Mouse (Mus musculus): ENCODE results near the gene Arl11.
"Not testable (repeated sequence)": the region's sequence is repeated elsewhere in the genome, so short reads cannot be mapped to it uniquely, and the experiment has no call there.

Gene Arl11

DNA sequence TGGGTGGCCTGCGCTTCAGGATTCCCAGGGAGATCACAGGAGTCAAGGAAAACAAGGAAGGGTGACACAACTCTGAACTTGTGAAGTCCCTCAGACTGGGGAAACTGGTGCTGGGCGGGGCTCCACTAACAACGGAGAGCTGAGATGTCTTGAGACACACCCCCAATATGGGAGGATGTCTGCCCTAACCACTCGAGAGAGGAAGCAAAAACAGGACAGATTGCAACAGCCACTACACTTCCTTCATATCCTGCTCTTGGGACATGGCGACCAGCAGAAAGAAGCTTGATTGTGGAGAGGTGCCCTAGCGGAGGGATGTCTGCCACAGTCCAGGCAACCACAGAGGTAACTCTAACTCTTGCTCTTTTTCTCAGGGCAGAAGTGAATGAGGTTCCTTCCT is at the start of gene Arl11:
TSS of gene Arl11 (plus strand) at position 161 of the 400 bp plus-strand sequence.
- no peak for DNase-seq (ENCODE audit: low read depth, low spot score)

DNA sequence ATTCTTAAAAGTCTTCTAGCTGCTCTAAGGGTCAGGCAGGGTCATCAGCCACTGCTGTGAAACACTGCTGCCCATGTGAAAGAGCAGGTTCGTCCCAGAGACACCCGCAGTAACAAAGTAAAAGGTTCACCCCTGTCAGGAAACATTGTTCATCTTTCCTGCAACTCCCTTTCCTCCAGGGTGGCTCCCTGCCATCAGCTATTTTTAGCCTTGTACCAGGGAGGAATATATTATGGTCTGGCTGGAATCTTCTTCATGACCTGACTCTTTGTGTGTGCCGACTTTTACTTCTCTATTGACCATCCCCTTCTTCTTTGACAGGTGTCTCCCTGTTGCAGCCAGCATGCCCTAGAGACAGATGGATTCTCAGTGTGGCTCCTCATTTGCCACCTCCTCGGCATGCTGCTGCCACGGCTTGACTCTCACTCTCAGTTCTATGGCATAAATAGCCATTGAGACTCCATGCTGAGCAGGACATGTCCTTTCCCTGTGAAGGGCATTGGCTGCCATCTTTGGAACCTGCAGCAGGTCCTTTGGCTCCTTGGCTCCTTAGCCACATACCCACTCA is 41.6 kb upstream of the Arl11 start:
- no peak for DNase-seq (ENCODE audit: low read depth, low spot score)

DNA sequence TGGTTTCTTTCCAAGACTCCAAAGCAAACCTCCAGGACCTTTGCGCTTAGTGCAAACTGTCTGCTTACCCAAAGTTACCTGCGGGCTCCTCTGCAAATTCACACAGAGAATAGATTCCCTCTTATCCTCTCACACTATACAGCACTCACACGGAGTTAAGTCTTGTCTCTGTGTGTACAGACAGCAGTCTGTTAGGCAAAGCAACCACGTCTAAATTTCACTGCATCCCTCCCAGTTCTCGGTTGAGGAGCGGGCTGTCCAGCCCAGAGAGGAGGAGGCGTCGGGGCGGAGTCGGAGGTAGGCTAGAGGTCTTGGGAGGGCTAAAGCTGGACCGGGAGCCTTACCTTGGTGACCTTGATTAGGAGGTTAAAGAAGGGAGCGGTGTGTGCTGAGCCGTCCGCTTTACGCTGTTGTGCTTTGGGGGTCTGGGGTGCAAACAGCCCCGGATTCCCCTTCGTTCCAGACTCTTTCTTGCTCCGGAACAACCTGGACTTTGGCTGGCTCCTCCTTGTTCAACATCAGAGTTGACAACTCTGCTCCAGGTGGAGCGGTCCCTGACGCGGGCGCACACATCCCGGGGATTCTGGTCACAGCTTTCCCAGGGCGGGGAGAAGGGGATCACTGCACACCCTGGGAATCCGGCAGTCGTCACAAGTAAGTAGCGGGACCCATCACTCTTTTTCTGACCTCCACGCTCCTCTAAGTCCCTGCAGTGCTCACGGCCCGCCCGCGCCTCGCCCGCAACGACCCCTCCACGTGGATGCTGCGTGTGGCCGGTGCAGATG is 34.9 kb upstream of the Arl11 start:
- no peak for DNase-seq (ENCODE audit: low read depth, low spot score)

GRCm38 (mm10) chr14:61277285-61277684 is 32.3 kb upstream of the Arl11 start:
- no peak for DNase-seq (ENCODE audit: low read depth, low spot score)

DNA sequence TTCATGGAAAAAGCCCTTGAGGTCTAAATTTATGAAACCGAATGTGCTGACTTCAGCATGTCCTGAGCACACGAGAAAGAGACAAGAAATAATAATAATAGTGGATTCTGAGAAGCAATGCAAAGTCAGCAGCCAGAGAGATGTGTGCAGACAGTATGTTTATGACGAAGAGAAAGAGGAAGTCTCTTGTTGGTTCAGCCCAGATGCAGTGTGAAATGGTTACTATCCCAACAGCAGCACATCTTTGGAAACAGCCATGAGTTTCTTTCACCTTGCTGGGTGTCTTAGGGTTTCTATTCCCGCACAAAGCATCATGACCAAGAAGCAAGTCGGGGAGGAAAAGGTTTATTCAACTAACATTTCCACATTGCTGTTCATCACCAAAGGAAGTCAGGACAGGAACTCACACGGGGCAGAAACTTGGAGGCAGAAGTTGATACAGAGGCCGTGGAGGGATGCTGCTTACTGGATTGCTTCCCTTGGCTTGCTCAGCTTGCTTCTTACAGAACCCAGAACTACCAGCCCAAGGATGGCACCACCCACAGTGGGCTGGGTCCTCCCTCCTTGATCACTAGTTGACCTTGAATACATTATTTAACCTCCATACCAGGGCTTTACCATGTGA is 30.8 kb upstream of the Arl11 start:
- DNase-seq (ENCODE audit: low read depth, low spot score) = no peak

DNA sequence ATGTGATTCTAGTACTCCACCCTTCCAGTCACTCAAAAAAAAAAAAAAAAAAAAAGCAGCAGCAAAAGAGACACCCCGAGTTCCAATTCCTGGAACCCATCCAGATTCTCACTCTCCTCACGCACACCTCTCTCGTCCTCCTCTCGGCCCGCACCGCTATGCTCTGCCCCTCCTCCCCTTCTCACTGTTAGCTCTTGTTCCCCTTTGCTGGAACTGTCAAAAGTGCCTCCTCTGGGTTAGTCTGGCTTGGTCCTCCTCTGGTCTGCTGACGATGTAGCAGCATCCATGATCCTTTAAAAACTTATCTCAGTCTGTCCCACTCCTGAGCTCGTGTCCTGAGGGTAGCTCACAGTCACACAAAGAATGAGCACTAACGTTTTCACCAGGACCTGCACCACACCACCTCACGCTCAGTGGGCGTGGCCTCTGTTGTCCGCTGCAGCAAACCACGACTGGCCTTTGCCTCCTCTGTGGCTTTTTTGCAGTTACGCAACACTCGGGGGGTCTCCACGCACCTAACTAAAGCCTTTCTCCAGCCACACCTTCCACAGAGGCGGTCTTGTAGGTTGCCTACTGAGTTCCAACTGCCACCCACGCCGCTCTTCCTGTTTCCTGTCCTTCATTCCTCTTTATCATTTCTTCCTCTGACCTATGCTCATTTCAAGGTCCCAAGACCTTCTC is 20.8 kb upstream of the Arl11 start:
- no peak for DNase-seq (ENCODE audit: low read depth, low spot score)

GRCm38 (mm10) chr14:61290664-61291063 is 18.9 kb upstream of the Arl11 start:
- no peak for DNase-seq (ENCODE audit: low read depth, low spot score)

DNA sequence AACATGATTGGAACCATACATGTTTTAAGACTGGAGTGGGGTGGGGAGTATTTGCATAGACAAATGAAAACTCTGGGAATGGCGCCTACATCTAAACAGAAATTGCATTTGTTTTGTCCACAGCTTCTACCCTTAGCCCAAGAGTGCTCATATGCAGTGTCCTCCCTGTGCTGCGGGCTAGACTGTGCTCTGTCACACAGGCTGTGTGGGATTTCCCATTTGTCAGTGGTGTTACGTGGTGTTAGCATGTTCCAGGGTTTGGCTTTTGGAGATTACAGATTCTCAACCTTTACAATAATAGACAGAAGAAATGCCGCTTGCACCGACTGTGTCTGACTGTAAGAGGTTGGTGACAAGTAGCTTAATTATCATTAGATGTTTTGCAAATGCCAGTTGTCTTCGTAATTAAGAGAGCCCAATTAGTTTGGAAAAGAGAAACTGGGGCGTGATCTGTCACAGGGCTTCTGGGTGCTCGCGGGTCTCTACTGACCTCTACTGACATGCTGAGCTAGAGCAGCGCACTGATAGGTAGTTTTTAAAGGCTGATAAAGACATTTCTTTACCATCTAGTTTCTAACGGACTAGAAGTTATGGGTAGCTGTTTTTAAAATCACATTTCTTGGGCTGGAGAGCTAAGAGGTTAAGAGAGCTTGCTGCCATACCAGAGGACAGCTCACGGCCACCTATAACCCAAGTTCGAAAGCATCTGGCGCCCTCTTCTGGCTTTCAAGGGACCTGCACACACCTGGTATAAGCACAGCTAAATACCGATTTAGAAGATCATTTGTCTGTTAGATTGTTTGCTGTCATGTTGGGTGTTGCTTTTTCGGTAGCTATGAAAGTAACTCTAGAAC is 15.4 kb upstream of the Arl11 start:
- DNase-seq (ENCODE audit: low read depth, low spot score) = no peak

DNA sequence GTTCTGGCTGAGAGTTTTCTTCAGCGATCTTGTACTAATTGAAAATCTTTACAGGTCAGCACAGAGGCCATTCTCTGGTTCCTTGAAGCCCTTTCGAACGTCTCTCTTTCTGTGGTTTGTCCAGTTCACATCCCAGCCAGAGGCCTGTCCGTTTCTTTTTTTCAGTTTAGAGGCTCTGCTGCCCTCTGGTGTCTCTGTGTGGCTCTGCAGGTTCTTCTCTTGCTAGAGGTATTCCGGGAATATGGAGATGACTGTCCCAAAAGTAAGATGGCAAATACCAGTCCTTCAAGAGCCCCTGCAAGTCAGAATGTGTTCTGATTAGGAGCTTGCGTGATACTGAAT is 14.8 kb upstream of the Arl11 start:
- DNase-seq (ENCODE audit: low read depth, low spot score) = no peak

DNA sequence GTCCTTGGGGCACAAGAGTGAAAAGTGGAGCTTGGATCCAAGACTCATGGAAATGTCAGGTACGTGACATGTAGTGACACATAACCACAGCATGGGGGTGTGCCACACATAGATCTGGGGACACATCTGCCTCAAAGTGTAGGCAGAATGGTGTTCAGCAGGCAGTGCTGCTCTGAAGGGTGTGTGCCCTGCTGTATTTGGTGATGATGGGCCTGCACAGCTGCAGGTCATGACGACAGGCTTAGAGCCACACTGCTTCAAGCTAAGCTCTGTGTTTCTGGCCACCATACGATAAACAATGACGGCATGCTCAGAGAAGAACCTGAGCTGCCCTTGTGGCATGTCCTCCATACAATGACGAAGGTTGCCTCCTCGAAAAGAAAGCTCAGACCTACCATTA is 9.7 kb upstream of the Arl11 start:
- DNase-seq (ENCODE audit: low read depth, low spot score) = no peak

DNA sequence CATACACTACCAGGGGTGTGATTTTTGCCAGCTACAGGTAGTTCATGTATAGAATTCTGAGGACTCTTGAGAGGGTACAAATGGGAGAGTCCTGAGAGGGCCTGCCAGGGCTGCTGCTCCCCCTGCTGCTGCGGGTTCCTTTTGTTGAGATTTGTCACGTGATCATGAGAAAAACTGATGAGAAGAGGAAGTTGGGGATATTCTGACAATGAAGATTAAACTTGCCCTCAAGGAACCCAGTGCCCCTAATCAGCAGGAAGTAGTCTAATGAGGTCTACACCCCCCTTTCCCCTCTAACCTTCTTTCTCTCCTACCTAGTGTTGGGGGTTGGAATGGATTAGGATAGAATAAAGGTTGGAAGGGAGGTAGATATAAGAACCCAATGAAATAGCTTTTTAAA is 8.2 kb upstream of the Arl11 start:
- DNase-seq (ENCODE audit: low read depth, low spot score) = no peak

- no peak for DNase-seq (ENCODE audit: low read depth, low spot score)
Observed at GRCm38 (mm10) chr14:61302428-61302827, 7.1 kb upstream of the Arl11 start.

DNA sequence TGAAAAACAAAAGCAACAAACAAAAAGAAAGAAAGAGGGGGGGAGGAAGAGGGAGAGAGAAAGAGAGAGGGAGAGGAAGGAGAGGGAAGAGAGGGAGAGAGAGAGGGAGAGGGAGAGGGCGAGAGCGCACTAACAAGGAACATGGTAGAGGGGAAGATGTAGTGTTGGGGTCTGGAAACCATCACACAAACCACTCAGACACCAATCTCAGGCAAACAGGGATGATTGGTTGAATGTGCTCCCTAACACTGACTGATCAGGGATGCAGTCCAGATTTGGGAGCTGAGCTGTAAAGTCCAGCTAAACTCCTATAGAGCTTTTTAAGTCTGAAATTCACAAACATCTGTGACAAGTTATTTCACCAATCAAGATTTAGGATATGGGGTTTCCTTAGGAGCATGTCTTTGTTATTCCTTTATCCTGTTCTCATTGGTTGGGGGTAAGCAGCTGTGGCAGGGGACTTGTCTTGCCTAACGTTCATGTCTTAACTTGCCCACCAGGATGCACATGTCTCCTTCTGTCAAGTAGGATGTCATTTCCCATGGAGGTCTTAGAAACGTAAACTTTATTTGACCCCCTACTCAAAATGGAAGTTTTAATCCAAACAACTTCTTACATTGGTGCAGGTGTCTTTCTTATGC is 5.5 kb upstream of the Arl11 start:
- no peak for DNase-seq (ENCODE audit: low read depth, low spot score)

DNA sequence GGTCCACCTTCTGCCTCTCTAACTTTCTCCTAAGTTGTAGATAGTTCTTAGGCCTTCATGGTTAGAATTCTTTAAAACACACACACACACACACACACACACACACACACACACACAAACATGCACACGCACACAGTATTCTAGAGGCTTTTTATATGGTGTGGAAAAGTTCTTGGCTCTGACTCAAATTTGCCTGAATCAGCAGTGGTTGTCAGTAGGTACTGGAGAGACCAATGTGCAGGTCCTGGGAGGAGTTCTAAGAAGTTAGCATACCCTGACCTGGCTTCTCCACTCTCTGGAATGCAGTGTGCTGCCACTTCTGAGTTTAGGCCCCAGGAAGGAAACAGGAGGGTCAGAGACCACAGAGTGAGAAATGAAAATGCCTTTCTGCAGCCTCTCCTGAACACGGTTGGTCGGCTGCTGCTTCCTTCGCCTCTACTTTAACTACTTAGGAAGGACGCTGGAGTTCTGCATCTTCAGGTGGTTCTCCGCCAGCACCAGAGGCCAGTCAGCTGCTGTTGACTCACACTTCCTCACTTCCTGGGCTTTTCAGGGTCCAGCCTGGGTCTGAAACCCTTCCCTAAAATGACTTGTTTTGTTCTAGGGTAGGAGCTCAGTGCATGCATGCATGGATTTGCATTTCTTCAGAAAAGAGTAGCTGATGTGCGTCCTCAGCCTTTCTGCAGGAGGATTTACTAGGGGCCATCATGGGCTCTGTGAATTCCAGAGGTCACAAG is 651 bp downstream of the Arl11 start:
- DNase-seq (ENCODE audit: low read depth, low spot score) = no peak

GRCm38 (mm10) chr14:61310963-61311362 is 1.4 kb downstream of the Arl11 start:
- no peak for DNase-seq (ENCODE audit: low read depth, low spot score)

DNA sequence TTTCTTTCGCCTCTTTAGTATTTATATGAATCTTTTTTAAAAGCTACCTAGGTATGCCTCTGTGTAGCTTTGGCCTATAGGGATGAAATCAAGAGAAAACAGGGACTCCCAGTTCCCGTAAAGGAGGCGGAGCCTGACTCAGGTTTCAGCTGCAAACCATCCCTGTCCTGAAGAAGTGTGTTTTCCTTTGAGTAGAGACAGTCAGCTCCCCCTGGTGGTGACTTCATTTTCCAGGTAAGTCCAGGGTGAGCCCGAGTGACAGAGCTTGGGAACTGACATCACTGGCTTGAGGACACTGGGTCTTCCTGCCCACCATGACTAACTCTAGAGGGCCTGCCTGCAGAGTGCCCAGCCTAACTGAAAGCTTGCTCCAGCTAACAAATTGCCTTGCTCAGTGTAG is 7.3 kb downstream of the Arl11 start:
- DNase-seq (ENCODE audit: low read depth, low spot score) = no peak

DNA sequence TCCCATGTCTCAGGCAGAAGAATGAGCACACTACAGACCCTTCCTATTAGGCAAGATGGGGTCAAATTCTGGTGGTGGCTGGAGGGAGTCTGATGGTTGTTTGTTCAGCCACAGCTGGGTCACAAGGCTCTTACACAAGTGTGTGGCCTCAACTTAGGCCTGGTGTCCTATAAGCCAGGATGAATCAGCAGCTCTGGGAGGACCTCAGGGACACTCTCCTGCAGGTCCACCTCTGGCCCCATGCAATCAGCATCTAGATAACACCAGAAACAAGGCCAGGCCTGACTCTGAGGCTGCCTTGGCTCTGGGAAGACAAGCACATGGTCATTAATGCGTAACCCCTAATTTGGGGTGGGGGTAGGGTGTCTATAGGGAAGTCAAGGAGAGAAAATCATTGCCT is 11.2 kb downstream of the Arl11 start:
- DNase-seq (ENCODE audit: low read depth, low spot score) = no peak

GRCm38 (mm10) chr14:61321200-61321599 is 11.6 kb downstream of the Arl11 start:
- no peak for DNase-seq (ENCODE audit: low read depth, low spot score)

GRCm38 (mm10) chr14:61322740-61323139 is 13.2 kb downstream of the Arl11 start:
- no peak for DNase-seq (ENCODE audit: low read depth, low spot score)

DNA sequence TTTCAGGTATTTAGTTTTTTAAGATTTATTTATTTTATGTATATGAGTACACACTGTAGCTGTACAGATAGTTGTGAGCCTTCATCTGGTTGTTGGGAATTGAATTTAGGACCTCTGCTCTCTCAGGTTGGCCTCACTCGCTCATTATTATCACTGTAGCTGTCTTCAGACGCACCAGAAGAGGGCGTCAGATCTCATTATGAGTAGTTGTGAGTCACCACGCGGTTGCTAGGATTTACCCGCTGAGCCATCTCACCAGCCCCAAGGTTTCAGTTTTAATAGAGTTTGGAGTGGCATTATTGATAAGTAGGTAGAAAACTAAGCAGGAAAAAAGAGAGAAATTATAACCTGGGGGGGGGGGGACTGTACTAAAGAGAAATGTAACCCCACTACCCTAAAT is 17.5 kb downstream of the Arl11 start:
- not testable (repeated sequence) for DNase-seq (ENCODE audit: low read depth, low spot score)
